Mouse (Mus musculus): ENCODE data around the gene Reln.

GRCm38 (mm10) chr5:21900891-21901290 is 443.6 kb downstream of the Reln start:
- TF ChIP-seq USF1 (IDR thresholded peaks at IDR 0.05; ENCODE audit: low read depth) (no peak), SRF (IDR thresholded peaks at IDR 0.05; ENCODE audit: control insufficient read depth, insufficient read length, low read depth) (no peak), TCF12 (IDR thresholded peaks at IDR 0.05; ENCODE audit: insufficient read depth, poor library complexity, severe bottlenecking) (no peak), POLR2A (IDR thresholded peaks at IDR 0.05; ENCODE audit: insufficient read length, low read depth) (no peak), MAX (IDR thresholded peaks at IDR 0.05; ENCODE audit: low read depth) (no peak), MYOG (IDR thresholded peaks at IDR 0.05; ENCODE audit: control insufficient read depth in 1 of 3, insufficient read depth in 1 of 3, insufficient read length in 2 of 3, low read depth in 2 of 3) (no peak)
